Mouse (Mus musculus): ENCODE data around the gene Fam173b. TPM values are rescaled to one million over a fixed set of nuclear protein-coding genes. Genes with fewer than 3 reads are reported as not detected.

The Fam173b gene
- polyA plus RNA-seq, 1 experiment from 2014 or later, result 10.2 TPM

GRCm38 (mm10) chr15:31599834-31600233 is 1.8 kb upstream of the Fam173b start:
- Histone ChIP-seq H3K27ac (ENCODE audit: low read length) (no peak overlapping the region), H3K4me1 (replicated peaks; ENCODE audit: control insufficient read depth, insufficient read depth, low read length) (peaks cover 27% of the 10 kb centered on the region), H3K27me3 (replicated peaks; ENCODE audit: control insufficient read depth, insufficient read depth, low read length) (no peaks in the 10 kb centered on the region), H3K9me3 (ENCODE audit: control insufficient read depth, low read length) (no peaks in the 10 kb centered on the region), H3K9ac (replicated peaks; ENCODE audit: low read depth, low read length) (no peak overlapping the region), H3K4me2 (ENCODE audit: low read length) (peak overlapping the region; percentile 98), H3K4me3 (replicated peaks; ENCODE audit: low read length) (peak overlapping the region; percentile 14), H3K36me3 (ENCODE audit: control insufficient read depth, insufficient read depth) (peaks cover 13% of the 10 kb centered on the region)
- no peak for ATAC-seq
- 79% methylated on average over 4 of the region's 4 CpGs for whole genome bisulfite sequencing

GRCm38 (mm10) chr15:31601279-31601645 is 390 bp upstream of the Fam173b start:
- Histone ChIP-seq H3K4me3 (replicated peaks; ENCODE audit: low read length) (peak overlapping the region; percentile 86), H3K9ac (replicated peaks; ENCODE audit: low read depth, low read length) (peak overlapping the region; percentile 89), H3K4me2 (ENCODE audit: low read length) (peak overlapping the region; percentile 98), H3K4me1 (replicated peaks; ENCODE audit: control insufficient read depth, insufficient read depth, low read length) (peaks cover 27% of the 10 kb centered on the region), H3K27me3 (replicated peaks; ENCODE audit: control insufficient read depth, insufficient read depth, low read length) (no peaks in the 10 kb centered on the region), H3K27ac (ENCODE audit: low read length) (peak overlapping the region; percentile 84), H3K9me3 (ENCODE audit: control insufficient read depth, low read length) (no peaks in the 10 kb centered on the region), H3K36me3 (ENCODE audit: control insufficient read depth, insufficient read depth) (peaks cover 3% of the 10 kb centered on the region; the same call in 1 of the 2 replicates)
- under 1% methylated on average over 33 of the region's 33 CpGs for WGBS
- ATAC-seq, result peak; percentile 72

GRCm38 (mm10) chr15:31602426-31602825 is 774 bp downstream of the Fam173b start:
- Histone ChIP-seq H3K36me3 (ENCODE audit: control insufficient read depth, insufficient read depth) (0 out of 2 replicates have a peak, but pooled peaks cover 3% of the 10 kb centered on the region), H3K9me3 (ENCODE audit: control insufficient read depth, low read length) (no peaks in the 10 kb centered on the region), H3K27me3 (replicated peaks; ENCODE audit: control insufficient read depth, insufficient read depth, low read length) (no peaks in the 10 kb centered on the region), H3K9ac (replicated peaks; ENCODE audit: low read depth, low read length) (peak overlapping the region; percentile 91), H3K4me2 (ENCODE audit: low read length) (peak overlapping the region; percentile 77), H3K4me3 (replicated peaks; ENCODE audit: low read length) (peak overlapping the region; percentile 86), H3K27ac (ENCODE audit: low read length) (peak overlapping the region; percentile 95), H3K4me1 (replicated peaks; ENCODE audit: control insufficient read depth, insufficient read depth, low read length) (peaks cover 27% of the 10 kb centered on the region)
- WGBS, result 3% methylated on average over 15 of the region's 15 CpGs
- peak; percentile 71 for ATAC-seq

- Histone ChIP-seq H3K27ac (ENCODE audit: low read length) (no peak overlapping the region), H3K36me3 (ENCODE audit: control insufficient read depth, insufficient read depth) (no peaks in the 10 kb centered on the region), H3K4me2 (ENCODE audit: low read length) (peak overlapping the region; percentile 77; the same call in 1 of the 2 replicates), H3K9me3 (ENCODE audit: control insufficient read depth, low read length) (no peaks in the 10 kb centered on the region), H3K4me3 (replicated peaks; ENCODE audit: low read length) (peak overlapping the region; percentile 86; the same call in 1 of the 2 replicates), H3K4me1 (replicated peaks; ENCODE audit: control insufficient read depth, insufficient read depth, low read length) (peaks cover 27% of the 10 kb centered on the region), H3K27me3 (replicated peaks; ENCODE audit: control insufficient read depth, insufficient read depth, low read length) (no peaks in the 10 kb centered on the region), H3K9ac (replicated peaks; ENCODE audit: low read depth, low read length) (no peak overlapping the region)
- ATAC-seq, result no peak
- 85% methylated on average over 13 of the region's 13 CpGs for WGBS
Observed at GRCm38 (mm10) chr15:31603113-31603512, 1.5 kb downstream of the Fam173b start.

GRCm38 (mm10) chr15:31606821-31607220 is 5.2 kb downstream of the Fam173b start:
- Histone ChIP-seq H3K9ac (replicated peaks; ENCODE audit: low read depth, low read length) (no peak overlapping the region), H3K27me3 (replicated peaks; ENCODE audit: control insufficient read depth, insufficient read depth, low read length) (no peaks in the 10 kb centered on the region), H3K4me2 (ENCODE audit: low read length) (no peak overlapping the region), H3K9me3 (ENCODE audit: control insufficient read depth, low read length) (no peaks in the 10 kb centered on the region), H3K4me3 (replicated peaks; ENCODE audit: low read length) (no peak overlapping the region), H3K4me1 (replicated peaks; ENCODE audit: control insufficient read depth, insufficient read depth, low read length) (peaks cover 14% of the 10 kb centered on the region), H3K27ac (ENCODE audit: low read length) (no peak overlapping the region), H3K36me3 (ENCODE audit: control insufficient read depth, insufficient read depth) (no peaks in the 10 kb centered on the region)
- WGBS, result 76% methylated on average over 6 of the region's 6 CpGs
- no peak for ATAC-seq

GRCm38 (mm10) chr15:31611027-31611426 is 9.4 kb downstream of the Fam173b start:
- Histone ChIP-seq H3K4me1 (replicated peaks; ENCODE audit: control insufficient read depth, insufficient read depth, low read length) (peaks cover 5% of the 10 kb centered on the region), H3K9ac (replicated peaks; ENCODE audit: low read depth, low read length) (no peak overlapping the region), H3K9me3 (ENCODE audit: control insufficient read depth, low read length) (no peaks in the 10 kb centered on the region), H3K4me2 (ENCODE audit: low read length) (no peak overlapping the region), H3K27ac (ENCODE audit: low read length) (no peak overlapping the region), H3K36me3 (ENCODE audit: control insufficient read depth, insufficient read depth) (no peaks in the 10 kb centered on the region), H3K4me3 (replicated peaks; ENCODE audit: low read length) (no peak overlapping the region), H3K27me3 (replicated peaks; ENCODE audit: control insufficient read depth, insufficient read depth, low read length) (no peaks in the 10 kb centered on the region)
- peak; percentile 85 for ATAC-seq
- 38% methylated on average over 3 of the region's 3 CpGs for WGBS

- 92% methylated on average over 4 of the region's 4 CpGs for WGBS
- no peak for ATAC-seq
- peaks cover 5% of the 10 kb centered on the region for H3K4me1 ChIP-seq (replicated peaks; ENCODE audit: control insufficient read depth, insufficient read depth, low read length)
Observed at GRCm38 (mm10) chr15:31611976-31612375, 10.3 kb downstream of the Fam173b start.

GRCm38 (mm10) chr15:31613826-31614453 is 12.3 kb downstream of the Fam173b start:
- peak; percentile 22; the same call in 1 of the 2 replicates for ATAC-seq
- Histone ChIP-seq H3K27ac (ENCODE audit: low read length) (peak overlapping the region; percentile 50), H3K36me3 (ENCODE audit: control insufficient read depth, insufficient read depth) (peaks cover under 1% of the 10 kb centered on the region), H3K4me2 (ENCODE audit: low read length) (no peak overlapping the region), H3K27me3 (replicated peaks; ENCODE audit: control insufficient read depth, insufficient read depth, low read length) (no peaks in the 10 kb centered on the region), H3K9ac (replicated peaks; ENCODE audit: low read depth, low read length) (no peak overlapping the region), H3K9me3 (ENCODE audit: control insufficient read depth, low read length) (no peaks in the 10 kb centered on the region), H3K4me1 (replicated peaks; ENCODE audit: control insufficient read depth, insufficient read depth, low read length) (peaks cover 5% of the 10 kb centered on the region), H3K4me3 (replicated peaks; ENCODE audit: low read length) (no peak overlapping the region)
- 85% methylated on average over 6 of the region's 6 CpGs for WGBS

More at GRCm38 (mm10) chr15:31611976-31612375, 10.3 kb downstream of the Fam173b start:
- H3K4me3 ChIP-seq (replicated peaks; ENCODE audit: low read length), result no peak overlapping the region
- H3K9ac ChIP-seq (replicated peaks; ENCODE audit: low read depth, low read length), result no peak overlapping the region
- no peak overlapping the region for H3K27ac ChIP-seq (ENCODE audit: low read length)
- no peaks in the 10 kb centered on the region for H3K9me3 ChIP-seq (ENCODE audit: control insufficient read depth, low read length)
- H3K4me2 ChIP-seq (ENCODE audit: low read length), result no peak overlapping the region
- no peaks in the 10 kb centered on the region for H3K36me3 ChIP-seq (ENCODE audit: control insufficient read depth, insufficient read depth)
- no peaks in the 10 kb centered on the region for H3K27me3 ChIP-seq (replicated peaks; ENCODE audit: control insufficient read depth, insufficient read depth, low read length)

GRCm38 (mm10) chr15:31614666-31615065 is 13.0 kb downstream of the Fam173b start:
- 87% methylated on average over 2 of the region's 2 CpGs for WGBS
- no peak for ATAC-seq

More at GRCm38 (mm10) chr15:31614666-31615065, 13.0 kb downstream of the Fam173b start:
- Histone ChIP-seq H3K27me3 (replicated peaks; ENCODE audit: control insufficient read depth, insufficient read depth, low read length) (no peaks in the 10 kb centered on the region), H3K9ac (replicated peaks; ENCODE audit: low read depth, low read length) (no peak overlapping the region), H3K4me3 (replicated peaks; ENCODE audit: low read length) (no peak overlapping the region), H3K9me3 (ENCODE audit: control insufficient read depth, low read length) (no peaks in the 10 kb centered on the region), H3K27ac (ENCODE audit: low read length) (no peak overlapping the region), H3K36me3 (ENCODE audit: control insufficient read depth, insufficient read depth) (peaks cover 3% of the 10 kb centered on the region), H3K4me2 (ENCODE audit: low read length) (no peak overlapping the region), H3K4me1 (replicated peaks; ENCODE audit: control insufficient read depth, insufficient read depth, low read length) (peaks cover 5% of the 10 kb centered on the region)

Data from forebrain, embryonic 16.5 days (tissue).